Mouse (Mus musculus) embryonic fibroblast, embryonic 13.5 days (primary cell): ENCODE data around the gene Zbtb32.
A peak's percentile ranks its signal among the peaks of the same experiment; 100 is the strongest.

Experiments
- CTCF ChIP-seq: IDR thresholded peaks from 2 replicates; pipeline ENCODE4 v1.5.1; 2011; ENCODE audit warnings: mild to moderate bottlenecking, control low read depth, low read length, moderate library complexity, borderline replicate concordance; ENCODE audit not compliant: insufficient read depth
- POLR2A ChIP-seq: IDR thresholded peaks from 2 replicates; pipeline ENCODE4 v1.6.1; 2011; ENCODE audit warnings: low read depth, mild to moderate bottlenecking, control low read depth, low read length, moderate library complexity

DNA sequence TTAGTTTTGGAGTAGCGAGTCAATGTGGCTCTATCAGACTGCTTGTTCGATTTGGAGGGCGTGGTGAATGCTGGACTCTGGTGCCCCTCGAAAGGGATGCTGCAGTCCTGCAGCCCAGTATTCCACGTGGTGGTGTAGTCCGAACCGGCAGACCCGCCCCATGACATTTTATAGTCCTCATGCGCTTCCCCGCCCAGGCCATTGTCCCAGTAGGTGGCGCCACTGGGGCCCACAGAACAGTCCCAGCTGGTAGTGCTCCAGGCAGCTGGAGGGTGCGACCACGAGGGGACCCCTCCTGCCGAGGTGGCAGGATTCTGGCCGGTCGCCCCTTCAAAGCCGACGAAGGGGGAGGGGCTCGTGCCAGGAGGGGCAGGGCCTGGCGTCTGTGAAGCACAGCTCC is 35.9 kb upstream of the Zbtb32 start:
- TF ChIP-seq CTCF (0 out of 2 replicates have a peak, but pooled peaks have one; percentile 13), POLR2A (no peak)
